Mouse (Mus musculus): ENCODE measurements around the gene Mecr.
"Not testable (repeated sequence)": the region's sequence is repeated elsewhere in the genome, so short reads cannot be mapped to it uniquely, and the experiment has no call there.

Mecr gene

GRCm38 (mm10) chr4:131843290-131843743 is at the start of gene Mecr:
Gene Mecr (plus strand): TSS chr4:131843470.
- peak; percentile 97 for DNase-seq

GRCm38 (mm10) chr4:131796312-131797080 is 46.8 kb upstream of the Mecr start:
- DNase-seq: no peak

GRCm38 (mm10) chr4:131797483-131797882 is 45.8 kb upstream of the Mecr start:
- DNase-seq: no peak

- DNase-seq: no peak
These were observed 45.4 kb upstream of the Mecr start for GRCm38 (mm10) chr4:131797920-131798319.

GRCm38 (mm10) chr4:131798968-131799367 is 44.3 kb upstream of the Mecr start:
- no peak for DNase-seq

- no peak for DNase-seq
These were observed 39.4 kb upstream of the Mecr start for GRCm38 (mm10) chr4:131803846-131804245.

GRCm38 (mm10) chr4:131804732-131805131 is 38.5 kb upstream of the Mecr start:
- not testable (repeated sequence) for DNase-seq

GRCm38 (mm10) chr4:131805255-131805654 is 38.0 kb upstream of the Mecr start:
- DNase-seq: no peak

GRCm38 (mm10) chr4:131812458-131812857 is 30.8 kb upstream of the Mecr start:
- no peak for DNase-seq

GRCm38 (mm10) chr4:131813798-131814197 is 29.5 kb upstream of the Mecr start:
- no peak for DNase-seq

- no peak for DNase-seq
These were observed 28.4 kb upstream of the Mecr start for GRCm38 (mm10) chr4:131814869-131815268.

GRCm38 (mm10) chr4:131815774-131816173 is 27.5 kb upstream of the Mecr start:
- no peak for DNase-seq

GRCm38 (mm10) chr4:131818926-131819325 is 24.3 kb upstream of the Mecr start:
- no peak for DNase-seq

GRCm38 (mm10) chr4:131821161-131821731 is 22.0 kb upstream of the Mecr start:
- no peak for DNase-seq

GRCm38 (mm10) chr4:131822583-131822982 is 20.7 kb upstream of the Mecr start:
- no peak for DNase-seq

- no peak for DNase-seq
These were observed 18.3 kb upstream of the Mecr start for GRCm38 (mm10) chr4:131824939-131825338.

GRCm38 (mm10) chr4:131825830-131826229 is 17.4 kb upstream of the Mecr start:
- DNase-seq: peak; percentile 86

GRCm38 (mm10) chr4:131826905-131827304 is 16.4 kb upstream of the Mecr start:
- DNase-seq: no peak

- no peak for DNase-seq
These were observed 14.1 kb upstream of the Mecr start for GRCm38 (mm10) chr4:131829123-131829522.

GRCm38 (mm10) chr4:131831546-131832045 is 11.7 kb upstream of the Mecr start:
- no peak for DNase-seq

- no peak for DNase-seq
These were observed 10.4 kb upstream of the Mecr start for GRCm38 (mm10) chr4:131832759-131833407.

GRCm38 (mm10) chr4:131833971-131834609 is 9.2 kb upstream of the Mecr start:
- peak; percentile 66 for DNase-seq

GRCm38 (mm10) chr4:131836351-131836881 is 6.9 kb upstream of the Mecr start:
- peak; percentile 49 for DNase-seq
